In the genomic region with DNA sequence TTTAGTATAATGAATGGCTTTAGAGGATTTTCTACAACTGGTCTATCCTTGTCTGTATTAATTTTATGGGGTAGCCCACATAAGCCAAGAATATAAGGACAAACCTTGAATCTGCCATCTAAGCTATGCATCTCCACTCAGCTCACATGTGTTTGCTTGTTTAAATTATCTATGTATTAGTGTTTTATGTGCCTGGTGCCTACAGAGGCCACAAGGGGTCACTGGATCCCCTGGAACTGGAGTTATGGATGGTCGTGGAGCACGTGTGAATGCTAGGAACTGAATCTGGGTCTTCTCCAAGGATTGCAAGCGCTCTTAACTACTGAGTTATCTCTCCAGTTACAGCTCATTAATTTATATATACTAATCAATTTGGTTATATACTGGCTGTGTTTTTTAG, we compare ENCODE assay signal across 25 mouse cellular contexts. TPM values are rescaled to one million over a fixed set of nuclear protein-coding genes. Genes with fewer than 3 reads are reported as not detected.
A peak's percentile ranks its signal among the peaks of the same experiment; 100 is the strongest.
DNase-seq lines count a peak whose midpoint lies in the region; ATAC-seq and TF ChIP-seq lines count a peak whose summit lies in the region.
"Had no signal": no experiment of that assay in that cellular context is flagged by ENCODE, and none has a peak within 500 bp of the region (broad histone marks: within the 10 kb centered on the region; RNA-seq: fewer than 3 reads in every experiment).

No protein-coding gene starts in this region.

- TF ChIP-seq EP300 in heart, adult 2 months (IDR thresholded peaks at IDR 0.05; ENCODE audit: insufficient read depth, low read depth, low read length) = no peak
- no peak for TF ChIP-seq EP300 in MEL (IDR thresholded peaks at IDR 0.05; ENCODE audit: low read depth in 1 of 2, low read length in 2 of 2)

- no peak overlapping the region for H3K9ac ChIP-seq in heart, adult 2 months (ENCODE audit: low read depth, low read length)
- no peak overlapping the region for H3K9ac ChIP-seq in MEL (ENCODE audit: control insufficient read depth, low read depth, low read length, poor library complexity, severe bottlenecking)
- H3K9ac ChIP-seq: embryonic facial prominence, embryonic 15.5 days; forebrain, embryonic 12.5 days; hindbrain, embryonic 15.5 days; limb, embryonic 15.5 days had no signal

- TF ChIP-seq CTCF in heart, adult 2 months (IDR thresholded peaks at IDR 0.05) = peak; percentile 36
- no peak for TF ChIP-seq CTCF in MEL (IDR thresholded peaks at IDR 0.05 in 2 of 3, conservative IDR thresholded peaks at IDR 0.05 in 1 of 3; ENCODE audit: control insufficient read depth in 1 of 3, insufficient read depth in 1 of 3, low read depth in 2 of 3, low read length in 3 of 3, poor library complexity in 1 of 3, severe bottlenecking in 1 of 3)
- TF ChIP-seq CTCF in left cerebral cortex, adult 2 months (IDR thresholded peaks at IDR 0.05) = no peak; the same call in 1 of the 2 replicates

- 87% methylated on average over 3 of the region's 3 CpGs for WGBS in heart, adult 2 months

- peak; percentile 1 for TF ChIP-seq RAD21 in MEL (IDR thresholded peaks at IDR 0.05; ENCODE audit: low read depth, low read length)

- peaks cover 2% of the 10 kb centered on the region for H3K4me1 ChIP-seq in heart, adult 2 months (ENCODE audit: control insufficient read depth, insufficient read depth, low read length)
- no peaks in the 10 kb centered on the region for H3K4me1 ChIP-seq in MEL (ENCODE audit: control insufficient read depth in 1 of 2, insufficient read depth in 2 of 2, low read length in 2 of 2)
- H3K4me1 ChIP-seq: embryonic facial prominence, embryonic 15.5 days; forebrain, embryonic 12.5 days; hindbrain, embryonic 15.5 days; limb, embryonic 15.5 days; megakaryocyte, embryonic 14.5 days had no signal

- intact Hi-C loops in heart, adult 2 months (cut with DNase I) = no loop called here
- intact Hi-C loops in left cerebral cortex, adult 2 months (cut with DNase I) = no loop called here

- DNase-seq in heart, adult 2 months = no peak
- DNase-seq in heart, postnatal 4 days = no peak
- DNase-seq in 416B (ENCODE audit: low read depth) (peak; percentile 8), MEL (ENCODE audit: low read depth, low spot score) (no peak)
- DNase-seq in cerebellum, adult 18-20 months = no peak
- DNase-seq in left cerebral cortex, adult 2 months (ENCODE audit: extremely low spot score in 1 of 2, low spot score in 2 of 2) = no peak
- DNase-seq: adrenal gland, postnatal 14 days; cerebellum, adult 2 months; embryo, embryonic 11 days; gastrocnemius, postnatal 14 days; heart, postnatal 14 days; kidney, adult 11 months; kidney, postnatal 14 days; layer of hippocampus, adult 9-11 months; right cerebral cortex, adult 18-20 months; thymus, postnatal 36 days had no signal

- ATAC-seq in megakaryocyte, adult 5-6 weeks (ENCODE audit: poor library complexity, severe bottlenecking) = 0 out of 2 replicates have a peak, but pooled peaks have one; percentile 43
- ATAC-seq: activated CD4-positive, CD25-positive, alpha-beta regulatory T cell, adult 4 months; midbrain, embryonic 16.5 days had no signal

- H3K27ac ChIP-seq in heart, adult 2 months = no peak overlapping the region
- H3K27ac ChIP-seq in MEL (ENCODE audit: control insufficient read depth, low read depth, low read length) = no peak overlapping the region
- H3K27ac ChIP-seq in left cerebral cortex, adult 2 months = no peak overlapping the region
- H3K27ac ChIP-seq: embryonic facial prominence, embryonic 15.5 days; forebrain, embryonic 12.5 days; heart, embryonic 10.5 days; hindbrain, embryonic 15.5 days; limb, embryonic 15.5 days had no signal

- H3K27me3 ChIP-seq in heart, adult 2 months (ENCODE audit: control insufficient read depth, insufficient read depth, low read length) = no peaks in the 10 kb centered on the region
- no peaks in the 10 kb centered on the region for H3K27me3 ChIP-seq in MEL (ENCODE audit: control insufficient read depth in 1 of 2, insufficient read depth in 2 of 2, low read length in 2 of 2)
- H3K27me3 ChIP-seq: embryonic facial prominence, embryonic 15.5 days; forebrain, embryonic 12.5 days; hindbrain, embryonic 15.5 days; limb, embryonic 15.5 days; megakaryocyte, embryonic 14.5 days had no signal

- no peak overlapping the region for H3K4me3 ChIP-seq in heart, adult 2 months
- no peak overlapping the region for H3K4me3 ChIP-seq in MEL (ENCODE audit: control insufficient read depth in 1 of 2, insufficient read depth in 1 of 2, low read depth in 2 of 2, low read length in 2 of 2)
- no peak overlapping the region for H3K4me3 ChIP-seq in left cerebral cortex, adult 2 months
- H3K4me3 ChIP-seq: embryonic facial prominence, embryonic 15.5 days; forebrain, embryonic 12.5 days; heart, embryonic 10.5 days; hindbrain, embryonic 15.5 days; limb, embryonic 15.5 days; megakaryocyte, embryonic 14.5 days had no signal

- no peaks in the 10 kb centered on the region; the same call in 1 of the 2 replicates for H3K9me3 ChIP-seq in MEL (replicated peaks; ENCODE audit: insufficient read depth, low read length)
- H3K9me3 ChIP-seq: embryonic facial prominence, embryonic 15.5 days; forebrain, embryonic 12.5 days; heart, embryonic 10.5 days; hindbrain, embryonic 15.5 days; limb, embryonic 15.5 days had no signal

- no peaks in the 10 kb centered on the region for H3K36me3 ChIP-seq in heart, adult 2 months (ENCODE audit: control insufficient read depth, insufficient read depth, low read length)
- H3K36me3 ChIP-seq in MEL (ENCODE audit: control insufficient read depth in 1 of 2, insufficient read depth in 2 of 2, low read length in 2 of 2) = no peaks in the 10 kb centered on the region
- H3K36me3 ChIP-seq: embryonic facial prominence, embryonic 15.5 days; forebrain, embryonic 12.5 days; heart, embryonic 10.5 days; hindbrain, embryonic 15.5 days; limb, embryonic 15.5 days had no signal

- H3K79me2 ChIP-seq in heart, adult 2 months (replicated peaks; ENCODE audit: control insufficient read depth, insufficient read depth, low read length) = no peaks in the 10 kb centered on the region
- H3K79me2 ChIP-seq in MEL (ENCODE audit: control insufficient read depth, insufficient read depth, low read length, poor library complexity) = no peaks in the 10 kb centered on the region

- no peak for TF ChIP-seq POLR2A in heart, adult 2 months (IDR thresholded peaks at IDR 0.05; ENCODE audit: insufficient read depth, low read depth, low read length)
- TF ChIP-seq POLR2A in MEL (IDR thresholded peaks at IDR 0.05; ENCODE audit: control insufficient read depth in 1 of 2, insufficient read depth in 1 of 2, low read depth in 1 of 2, low read length in 2 of 2, poor library complexity in 1 of 2) = no peak

TF ChIP-seq in MEL, 35 proteins besides CTCF, POLR2A, EP300 and RAD21:
- TF ChIP-seq ELF1 (IDR thresholded peaks at IDR 0.05; ENCODE audit: low read depth, low read length) (no peak), TCF12 (IDR thresholded peaks at IDR 0.05; ENCODE audit: low read depth, low read length) (no peak), POLR2AphosphoS2 (IDR thresholded peaks at IDR 0.05; ENCODE audit: low read length) (no peak), ETS1 (IDR thresholded peaks at IDR 0.05; ENCODE audit: low read depth, low read length) (no peak), GABPA (IDR thresholded peaks at IDR 0.05; ENCODE audit: low read depth, low read length) (no peak), MAZ (IDR thresholded peaks at IDR 0.05; ENCODE audit: low read depth, low read length) (no peak), UBTF (IDR thresholded peaks at IDR 0.05; ENCODE audit: borderline replicate concordance, insufficient read depth, low read depth, low read length) (no peak), CHD2 (IDR thresholded peaks at IDR 0.05; ENCODE audit: low read length) (no peak), RCOR1 (IDR thresholded peaks at IDR 0.05; ENCODE audit: low read depth, low read length) (no peak), MAFK (IDR thresholded peaks at IDR 0.05; ENCODE audit: borderline replicate concordance, low read depth, low read length) (no peak), E2F4 (IDR thresholded peaks at IDR 0.05; ENCODE audit: borderline replicate concordance, low read depth, low read length) (no peak), MYB (IDR thresholded peaks at IDR 0.05; ENCODE audit: low read depth, low read length) (no peak), SMC3 (IDR thresholded peaks at IDR 0.05; ENCODE audit: low read depth, low read length) (no peak), HCFC1 (IDR thresholded peaks at IDR 0.05; ENCODE audit: low read depth, low read length) (no peak), POLR2AphosphoS5 (IDR thresholded peaks at IDR 0.05; ENCODE audit: borderline replicate concordance, low read depth, low read length) (no peak), TBP (IDR thresholded peaks at IDR 0.05; ENCODE audit: low read depth, low read length) (no peak), ZMIZ1 (IDR thresholded peaks at IDR 0.05; ENCODE audit: low read depth, low read length) (no peak)
TF ChIP-seq in MEL: peak in this region for 0.

RNA-seq across cellular contexts. Expression of gene Rapgef5, which starts 51.1 kb away (rescaled TPM):
- total RNA-seq in heart, adult 2 months (2021) = 10 to 100 TPM; 29.9 to 33.0 TPM
- polyA plus RNA-seq in heart, adult 2 months (2012; rRNA removed) = 11.4 and 21.2 TPM in 2 replicates
- 10 to 100 TPM; 45.1 to 47.6 TPM for total RNA-seq in heart, postnatal 4 days (2021)
- total RNA-seq in MEL (2012; rRNA removed) = not detected in 2 replicates
- not detected for polyA plus RNA-seq in MEL (2012; ENCODE audit: insufficient read depth in 1 of 2, insufficient read length in 2 of 2, low read depth in 1 of 2, low replicate concordance in 2 of 2, missing spikeins in 1 of 2)
- total RNA-seq in megakaryocyte, adult 5-6 weeks (2015) = 0.27 and 0.45 TPM in 2 replicates
- total RNA-seq in megakaryocyte, adult 5-6 weeks (2017) = 0.44 and 0.85 TPM in 2 replicates
- total RNA-seq in left cerebral cortex, adult 2 months (2021) = 100 to 1,000 TPM; 149 to 189 TPM

Comparison
In these comparisons a context has a peak if more than half of its experiments do, and no peak if none do; other contexts are left out.
1. RNA of gene Rapgef5, which starts 51.1 kb away (total RNA-seq): 149 to 189 TPM in left cerebral cortex, adult 2 months, 45.1 to 47.6 TPM in heart, postnatal 4 days and 29.9 to 33.0 TPM in heart, adult 2 months; 0.27 to 0.85 TPM in megakaryocyte, adult 5-6 weeks and not detected in MEL; every median in the first group is over 10 times any median in the second.